Mouse (Mus musculus) brain, embryonic 14.5 days (tissue): ENCODE measurements around the gene Lbx2. TPM values are rescaled to one million over a fixed set of nuclear protein-coding genes. Genes with fewer than 3 reads are reported as not detected.

Source experiments
- DNase-seq: peaks from one replicate; pipeline ENCODE4 v3.0.0-alpha.2; 2011; ENCODE audit warnings: low read depth
- CTCF ChIP-seq: fragments of 200-500 bp; IDR thresholded peaks from 2 replicates; pipeline ENCODE4 v1.5.1; 2012; ENCODE audit warnings: inconsistent platforms, mild to moderate bottlenecking, moderate library complexity, borderline replicate concordance; ENCODE audit not compliant: insufficient read depth, insufficient read length; ENCODE audit errors: extremely low read depth
- POLR2A ChIP-seq: fragments of 200-500 bp; IDR thresholded peaks from 2 replicates; pipeline ENCODE4 v1.6.1; 2012; ENCODE audit warnings: mild to moderate bottlenecking, inconsistent platforms, borderline replicate concordance; ENCODE audit not compliant: poor library complexity, insufficient read depth, insufficient read length, severe bottlenecking; ENCODE audit errors: extremely low read depth
- polyA plus RNA-seq: library from polyadenylated mRNA; depleted of rRNA; stranded (reverse); fragments of >200 nt; gene quantifications from 2 replicates; pipeline ENCODE4 v1.2.3, GENCODE M21; 2012

Gene Lbx2
- polyA plus RNA-seq, 1 experiment: 0.29 TPM

DNA sequence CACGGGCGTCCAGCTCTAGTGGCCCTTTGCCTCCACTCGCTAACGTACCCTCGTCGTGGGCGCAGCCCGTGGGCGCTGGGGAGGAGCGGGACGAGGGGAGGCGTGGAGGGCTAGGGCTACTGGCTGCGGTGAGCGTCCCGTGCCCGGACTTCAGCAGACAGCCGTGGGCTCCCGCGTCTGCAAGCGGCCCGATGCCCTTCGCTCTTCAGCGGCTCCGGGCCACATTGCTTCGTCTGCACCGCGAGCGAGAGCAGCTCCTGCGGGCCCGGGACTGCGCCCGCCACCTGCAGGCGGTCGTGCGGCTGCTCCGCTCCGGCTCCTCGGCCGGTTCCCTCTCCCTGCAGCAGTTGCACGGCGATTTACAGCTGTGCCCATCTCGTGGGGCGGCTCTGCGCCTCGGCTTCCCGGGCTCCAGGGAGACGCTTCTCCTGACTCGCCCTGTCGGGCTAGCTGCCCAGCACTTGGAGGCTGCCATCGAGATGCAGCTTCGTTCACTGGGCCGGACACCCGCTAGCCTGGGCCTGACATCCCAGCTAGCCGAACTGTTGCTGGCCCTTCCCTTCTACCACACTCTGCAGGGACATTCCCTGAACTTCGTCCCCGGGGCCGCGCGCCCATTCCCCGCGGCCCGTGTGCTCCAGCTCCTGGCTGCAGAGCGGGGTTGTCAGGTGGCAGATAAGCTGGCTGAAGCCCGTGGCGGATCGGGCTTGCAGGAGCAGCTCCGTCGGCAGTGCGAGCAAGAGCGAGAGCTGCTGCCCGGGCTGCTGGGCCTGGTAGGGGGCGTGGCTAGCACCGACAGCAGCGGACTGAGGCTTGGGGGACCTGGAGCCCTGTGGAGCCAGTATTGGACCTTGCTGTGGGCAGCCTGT is 15.8 kb downstream of the Lbx2 start:
- peak; percentile 81 for DNase-seq
- TF ChIP-seq POLR2A: 0 out of 2 replicates have a peak, but pooled peaks have one; percentile 20
- TF ChIP-seq CTCF: peak; percentile 50; the same call in 1 of the 2 replicates

- DNase-seq: no peak
- TF ChIP-seq POLR2A: no peak
- no peak for TF ChIP-seq CTCF
Measured at GRCm38 (mm10) chr6:83103130-83103650, 17.0 kb downstream of the Lbx2 start.

GRCm38 (mm10) chr6:83104158-83104557 is 18.0 kb downstream of the Lbx2 start:
- no peak for TF ChIP-seq POLR2A
- TF ChIP-seq CTCF: no peak
- peak; percentile 89 for DNase-seq

GRCm38 (mm10) chr6:83107566-83108400 is 21.6 kb downstream of the Lbx2 start:
- peak; percentile 76 for TF ChIP-seq CTCF
- TF ChIP-seq POLR2A: no peak
- peak; percentile 77 for DNase-seq

DNA sequence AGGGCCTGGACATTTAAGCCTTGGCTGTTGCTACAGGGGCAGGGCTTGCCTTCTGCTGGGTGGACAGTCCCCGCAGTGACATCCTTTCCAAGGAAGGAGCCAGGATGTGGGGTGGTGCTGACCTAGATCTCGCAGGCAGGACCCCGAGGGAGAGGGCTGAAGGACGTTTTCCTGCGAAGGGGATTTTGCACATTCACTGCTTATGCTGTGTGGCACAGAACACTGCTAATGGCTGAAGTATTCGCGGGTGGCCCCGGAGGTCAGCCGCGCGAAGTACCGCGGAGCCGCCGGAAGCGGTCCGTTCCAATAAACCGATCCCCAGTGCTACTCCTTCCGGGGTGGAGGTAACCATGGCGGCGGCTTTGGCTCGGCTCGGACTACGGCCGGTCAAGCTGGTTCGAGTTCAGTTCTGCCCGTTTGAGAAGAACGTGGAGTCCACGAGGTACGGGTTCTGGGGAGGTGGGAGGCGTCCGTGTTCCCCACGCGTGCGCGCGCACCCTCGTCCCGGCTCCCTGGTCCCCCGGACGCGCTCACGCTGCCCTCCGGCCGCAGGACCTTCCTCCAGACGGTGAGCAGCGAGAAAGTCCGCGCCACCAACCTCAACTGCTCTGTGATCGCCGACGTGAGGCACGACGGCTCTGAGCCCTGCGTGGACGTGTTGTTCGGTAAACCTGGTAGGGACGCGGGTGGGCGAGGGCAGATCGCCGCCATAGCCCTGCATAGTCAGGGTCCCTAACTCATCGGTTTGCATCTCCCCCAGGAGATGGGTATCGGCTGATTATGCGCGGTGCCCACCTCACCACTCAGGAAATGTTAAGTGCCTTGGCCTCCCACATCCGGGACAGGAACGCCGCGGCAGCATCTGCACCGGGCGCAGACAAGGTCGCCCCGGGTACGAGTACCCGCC is 22.8 kb downstream of the Lbx2 start, which contains the start of gene Mrpl53:
Gene Mrpl53 (plus strand): TSS at position 279 of the 907 bp plus-strand sequence.
- DNase-seq: peak; percentile 89
- no peak for TF ChIP-seq CTCF
- peak; percentile 47; the same call in 1 of the 2 replicates for TF ChIP-seq POLR2A

GRCm38 (mm10) chr6:83111510-83112136 is 25.5 kb downstream of the Lbx2 start:
- no peak for DNase-seq
- TF ChIP-seq POLR2A (no peak), CTCF (no peak)

- TF ChIP-seq CTCF (no peak), POLR2A (peak; percentile 93)
- DNase-seq: peak; percentile 95
Measured at GRCm38 (mm10) chr6:83115011-83115671, 29.0 kb downstream of the Lbx2 start, which contains the start of gene Mogs. Gene Mogs, plus strand, starts transcription at chr6:83115496.

GRCm38 (mm10) chr6:83115682-83116372 is 29.7 kb downstream of the Lbx2 start:
- TF ChIP-seq CTCF (no peak), POLR2A (no peak)
- DNase-seq: peak; percentile 32

DNA sequence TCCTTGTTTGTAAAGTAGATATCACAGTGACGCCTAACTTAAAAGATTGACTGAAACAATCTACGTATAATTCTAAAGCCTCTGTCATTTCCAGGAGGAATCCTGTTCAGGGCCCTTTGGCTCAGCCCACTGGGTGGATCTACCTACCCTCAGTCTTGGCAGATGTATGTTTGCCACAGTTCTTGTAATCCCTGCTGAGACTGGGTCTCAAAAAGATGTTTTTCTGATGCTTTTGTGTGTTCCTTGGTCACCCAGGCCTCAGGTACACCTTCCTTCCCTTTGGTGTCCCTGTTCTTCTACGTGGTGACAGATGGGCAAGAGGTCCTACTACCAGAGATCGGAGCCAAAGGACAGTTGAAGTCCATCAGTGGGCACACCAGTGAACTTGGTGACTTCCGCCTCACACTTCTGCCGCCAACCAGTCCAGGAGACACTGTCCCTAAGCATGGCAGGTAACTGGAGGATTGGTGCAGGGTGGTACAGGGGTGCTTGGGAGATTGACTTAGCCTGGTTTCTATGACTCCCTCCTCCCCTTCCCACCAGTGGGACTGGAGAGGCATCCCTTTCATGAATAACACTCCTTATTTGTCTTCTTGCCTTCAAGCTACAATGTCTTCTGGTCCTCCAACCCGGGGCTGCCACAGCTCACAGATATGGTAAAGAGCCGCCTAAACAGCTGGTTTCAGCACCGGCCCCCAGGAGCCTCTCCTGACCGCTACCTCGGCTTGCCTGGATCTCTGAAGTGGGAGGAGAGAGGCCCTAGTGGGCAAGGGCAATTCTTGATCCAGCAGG is 30.4 kb downstream of the Lbx2 start:
- no peak for DNase-seq
- TF ChIP-seq CTCF (no peak), POLR2A (no peak)

DNA sequence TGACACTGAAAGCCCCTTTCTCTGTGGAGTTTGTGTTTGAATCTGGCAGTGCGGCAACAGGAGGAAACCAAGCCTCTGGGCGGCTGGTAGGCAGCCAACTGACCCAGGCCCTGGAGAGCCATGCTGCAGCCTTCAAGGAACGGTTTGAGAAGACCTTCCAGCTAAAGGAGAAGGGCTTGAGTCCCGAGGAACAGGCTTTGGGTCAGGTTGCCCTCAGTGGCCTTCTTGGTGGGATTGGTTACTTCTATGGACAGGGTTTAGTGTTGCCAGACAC is 30.9 kb downstream of the Lbx2 start:
- no peak for TF ChIP-seq CTCF
- no peak for TF ChIP-seq POLR2A
- DNase-seq: no peak
